Mouse (Mus musculus) megakaryocyte, embryonic 14.5 days (primary cell): ENCODE results near the gene Cpn1.
"Not testable (repeated sequence)": the region's sequence is repeated elsewhere in the genome, so short reads cannot be mapped to it uniquely, and the experiment has no call there.

Experiments used
- FLI1 ChIP-seq: IDR thresholded peaks from 2 replicates; pipeline ENCODE4 v1.6.1; 2012; ENCODE audit warnings: low read length, inconsistent platforms, mixed read lengths
- GATA1 ChIP-seq: IDR thresholded peaks from 3 replicates; pipeline ENCODE4 v1.6.1; 2012; ENCODE audit warnings: mixed read lengths, low read length, inconsistent platforms, borderline replicate concordance

- not testable (repeated sequence) for TF ChIP-seq GATA1, FLI1
Observed at GRCm38 (mm10) chr19:43952936-43953335, 33.4 kb downstream of the Cpn1 start.
